ENCODE assay signal across 28 mouse cellular contexts in genomic region chr2:108660697-108661388, GRCm38 (mm10).
DNase-seq lines count a peak whose midpoint lies in the region; ATAC-seq and TF ChIP-seq lines count a peak whose summit lies in the region.
"Had no signal": no experiment of that assay in that cellular context is flagged by ENCODE, and none has a peak within 500 bp of the region (broad histone marks: within the 10 kb centered on the region; RNA-seq: fewer than 3 reads in every experiment).

No protein-coding gene starts in this region.

- H3K4me1 ChIP-seq in heart, embryonic 11.5 days (ENCODE audit: control insufficient read depth, insufficient read depth, low read length), result no peaks in the 10 kb centered on the region
- H3K4me1 ChIP-seq in embryonic facial prominence, embryonic 10.5 days, result no peaks in the 10 kb centered on the region
- H3K4me1 ChIP-seq in stomach, postnatal 0 days (replicated peaks; ENCODE audit: control insufficient read depth, insufficient read depth), result no peaks in the 10 kb centered on the region
- no peaks in the 10 kb centered on the region for H3K4me1 ChIP-seq in kidney, embryonic 15.5 days
- H3K4me1 ChIP-seq: forebrain, embryonic 13.5 days; heart, embryonic 10.5 days; hindbrain, embryonic 15.5 days; limb, embryonic 12.5 days; liver, embryonic 12.5 days; midbrain, embryonic 13.5 days; neural tube, embryonic 15.5 days had no signal

- no peak for DNase-seq in heart, postnatal 14 days
- peak; percentile 24 for DNase-seq in retina, postnatal 1 day
- no peak for DNase-seq in retina, embryonic 14.5 days (ENCODE audit: low spot score)
- peak; percentile 8 for DNase-seq in embryonic facial prominence, embryonic 10.5 days (ENCODE audit: low spot score)
- peak; percentile 18 for DNase-seq in stomach, postnatal 0 days (ENCODE audit: low spot score)
- DNase-seq in frontal cortex, adult 2 months (ENCODE audit: extremely low spot score in 1 of 2, low spot score in 1 of 2), result no peak
- DNase-seq: adrenal gland, postnatal 25 days; B cell, adult 2 months; cerebellum, adult 11-12 months; cerebellum, postnatal 14 days; heart, postnatal 4 days; kidney, postnatal 10 days; lung, adult 2 months; lung, postnatal 4 days; right cerebral cortex, postnatal 4 days; thymus, adult 18-20 months; thymus, postnatal 4 days had no signal

- peak overlapping the region; percentile 1; the same call in 1 of the 2 replicates for H3K27ac ChIP-seq in heart, embryonic 11.5 days (ENCODE audit: low read depth, low read length)
- no peak overlapping the region for H3K27ac ChIP-seq in embryonic facial prominence, embryonic 10.5 days (replicated peaks)
- no peak overlapping the region for H3K27ac ChIP-seq in stomach, postnatal 0 days (replicated peaks)
- no peak overlapping the region for H3K27ac ChIP-seq in kidney, embryonic 15.5 days
- H3K27ac ChIP-seq: forebrain, embryonic 13.5 days; heart, embryonic 10.5 days; hindbrain, embryonic 15.5 days; limb, embryonic 12.5 days; liver, embryonic 12.5 days; midbrain, embryonic 13.5 days; neural tube, embryonic 15.5 days had no signal

- WGBS in heart, embryonic 11.5 days (ENCODE audit: insufficient replicate concordance), result 45% methylated on average over 4 of the region's 4 CpGs
- WGBS in embryonic facial prominence, embryonic 10.5 days, result 71% methylated on average over 4 of the region's 4 CpGs
- 33% methylated on average over 4 of the region's 4 CpGs for WGBS in stomach, postnatal 0 days
- WGBS in kidney, embryonic 15.5 days, result 59% methylated on average over 4 of the region's 4 CpGs

- ATAC-seq in heart, embryonic 11.5 days (replicated peaks; ENCODE audit: insufficient number of reproducible peaks, low FRiP score, low TSS enrichment), result no peak
- ATAC-seq in stomach, postnatal 0 days (ENCODE audit: low FRiP score, low TSS enrichment), result peak; percentile 24; the same call in 1 of the 2 replicates
- ATAC-seq in kidney, embryonic 15.5 days (replicated peaks; ENCODE audit: low FRiP score), result no peak
- ATAC-seq: forebrain, embryonic 13.5 days; intestine, embryonic 16.5 days; liver, embryonic 12.5 days; midbrain, embryonic 13.5 days; Patski had no signal

- H3K36me3 ChIP-seq in heart, embryonic 11.5 days (ENCODE audit: control insufficient read depth, insufficient read depth, low read length), result no peaks in the 10 kb centered on the region
- no peaks in the 10 kb centered on the region for H3K36me3 ChIP-seq in embryonic facial prominence, embryonic 10.5 days (replicated peaks)
- H3K36me3 ChIP-seq in stomach, postnatal 0 days (ENCODE audit: control insufficient read depth, insufficient read depth, low read length), result no peaks in the 10 kb centered on the region
- H3K36me3 ChIP-seq in kidney, embryonic 15.5 days, result no peaks in the 10 kb centered on the region
- H3K36me3 ChIP-seq: heart, embryonic 10.5 days; hindbrain, embryonic 15.5 days; limb, embryonic 12.5 days; liver, embryonic 12.5 days; midbrain, embryonic 13.5 days; neural tube, embryonic 15.5 days had no signal

- H3K9me3 ChIP-seq in heart, embryonic 11.5 days (replicated peaks; ENCODE audit: control insufficient read depth, low read length), result no peaks in the 10 kb centered on the region
- H3K9me3 ChIP-seq in embryonic facial prominence, embryonic 10.5 days, result no peaks in the 10 kb centered on the region
- H3K9me3 ChIP-seq in stomach, postnatal 0 days (ENCODE audit: control insufficient read depth, low read length), result no peaks in the 10 kb centered on the region
- H3K9me3 ChIP-seq in kidney, embryonic 15.5 days (replicated peaks), result no peaks in the 10 kb centered on the region
- H3K9me3 ChIP-seq: forebrain, embryonic 13.5 days; heart, embryonic 10.5 days; hindbrain, embryonic 15.5 days; limb, embryonic 12.5 days; liver, embryonic 12.5 days; midbrain, embryonic 13.5 days; neural tube, embryonic 15.5 days had no signal

- no peak overlapping the region for H3K4me3 ChIP-seq in heart, embryonic 11.5 days (ENCODE audit: low read depth, low read length)
- H3K4me3 ChIP-seq in embryonic facial prominence, embryonic 10.5 days, result no peak overlapping the region
- H3K4me3 ChIP-seq in stomach, postnatal 0 days (ENCODE audit: low read depth, low read length), result no peak overlapping the region
- H3K4me3 ChIP-seq in kidney, embryonic 15.5 days (replicated peaks), result no peak overlapping the region
- H3K4me3 ChIP-seq: forebrain, embryonic 13.5 days; heart, embryonic 10.5 days; hindbrain, embryonic 15.5 days; limb, embryonic 12.5 days; liver, embryonic 12.5 days; midbrain, embryonic 13.5 days; neural tube, embryonic 15.5 days had no signal

- intact Hi-C loops in heart, postnatal 14 days (cut with DNase I), result no loop called here

- H3K27me3 ChIP-seq in heart, embryonic 11.5 days (ENCODE audit: control insufficient read depth, insufficient read depth, low read length), result no peaks in the 10 kb centered on the region
- H3K27me3 ChIP-seq in embryonic facial prominence, embryonic 10.5 days (replicated peaks; ENCODE audit: low read depth, poor library complexity, severe bottlenecking), result no peaks in the 10 kb centered on the region
- H3K27me3 ChIP-seq in stomach, postnatal 0 days (ENCODE audit: control insufficient read depth, insufficient read depth, low read length), result no peaks in the 10 kb centered on the region
- H3K27me3 ChIP-seq in kidney, embryonic 15.5 days, result no peaks in the 10 kb centered on the region
- H3K27me3 ChIP-seq: forebrain, embryonic 13.5 days; hindbrain, embryonic 15.5 days; limb, embryonic 12.5 days; liver, embryonic 12.5 days; midbrain, embryonic 13.5 days; neural tube, embryonic 15.5 days; Patski had no signal

- H3K9ac ChIP-seq in heart, embryonic 11.5 days (ENCODE audit: low read depth, low read length), result no peak overlapping the region
- H3K9ac ChIP-seq in stomach, postnatal 0 days (ENCODE audit: low read length), result no peak overlapping the region
- H3K9ac ChIP-seq in kidney, embryonic 15.5 days, result no peak overlapping the region
- H3K9ac ChIP-seq: forebrain, embryonic 13.5 days; hindbrain, embryonic 15.5 days; limb, embryonic 12.5 days; liver, embryonic 12.5 days; midbrain, embryonic 13.5 days; neural tube, embryonic 15.5 days had no signal

- no peak overlapping the region for H3K4me2 ChIP-seq in heart, embryonic 11.5 days
- no peak overlapping the region for H3K4me2 ChIP-seq in stomach, postnatal 0 days (replicated peaks; ENCODE audit: low read depth)
- no peak overlapping the region for H3K4me2 ChIP-seq in kidney, embryonic 15.5 days
- H3K4me2 ChIP-seq: forebrain, embryonic 13.5 days; hindbrain, embryonic 15.5 days; limb, embryonic 12.5 days; liver, embryonic 12.5 days; midbrain, embryonic 13.5 days; neural tube, embryonic 15.5 days had no signal

- TF ChIP-seq EP300 in stomach, postnatal 0 days (optimal IDR thresholded peaks at IDR 0.05), result no peak

- no peak for TF ChIP-seq CTCF in stomach, postnatal 0 days (IDR thresholded peaks at IDR 0.05; ENCODE audit: low read depth)

Comparison
In these comparisons a context has a peak if more than half of its experiments do, and no peak if none do; other contexts are left out.
1. DNase-seq: peak in retina, postnatal 1 day (single experiment), embryonic facial prominence, embryonic 10.5 days (single experiment) and stomach, postnatal 0 days (single experiment); none in heart, postnatal 14 days (0 of 2), retina, embryonic 14.5 days (single experiment) and frontal cortex, adult 2 months (0 of 2).